Mouse (Mus musculus) CH12.LX (cell line): Measurements from ENCODE around the gene Cwc22. TPM values are rescaled to one million over a fixed set of nuclear protein-coding genes. Genes with fewer than 3 reads are reported as not detected.

Experiments
- DNase-seq: peaks from one replicate; pipeline ENCODE4 v3.0.0-alpha.2; 2013; ENCODE audit errors: extremely low read depth
- H3K27ac ChIP-seq: 2 replicates; pipeline ENCODE4 v1.5.1; 2012; ENCODE audit warnings: low read depth, mild to moderate bottlenecking, control low read depth, moderate library complexity; ENCODE audit not compliant: insufficient read depth
- H3K27me3 ChIP-seq: replicated peaks from 2 replicates; pipeline ENCODE3; 2012; ENCODE audit warnings: inconsistent platforms
- H3K36me3 ChIP-seq, 2 experiments: replicated peaks in 1 of 2; 2 replicates each; pipeline versions ENCODE3 to v1.6.1; 2012; ENCODE audit warnings: inconsistent platforms in 1 of 2, low read length in 1 of 2, mild to moderate bottlenecking in 1 of 2, mixed read lengths in 1 of 2, moderate library complexity in 1 of 2; ENCODE audit not compliant: control insufficient read depth in 1 of 2, insufficient read depth in 1 of 2
- H3K4me1 ChIP-seq, 2 experiments: 2 replicates each; pipeline ENCODE4 v1.6.1; 2012; ENCODE audit warnings: inconsistent platforms in 1 of 2, moderate library complexity in 1 of 2; ENCODE audit not compliant: insufficient read depth in 2 of 2, control insufficient read depth in 1 of 2
- H3K4me2 ChIP-seq: 2 replicates; pipeline ENCODE4 v1.6.1; 2012; ENCODE audit warnings: low read depth, mild to moderate bottlenecking, control low read depth; ENCODE audit not compliant: poor library complexity, insufficient read depth, severe bottlenecking
- H3K4me3 ChIP-seq, 3 experiments: fragments of 150-350 bp in 1 of 3; sonication (generic) in 1 of 3; replicated peaks in 1 of 3; 2 replicates each; pipeline versions ENCODE3 to v1.5.1; 2011 to 2012; ENCODE audit warnings: low read depth in 2 of 3, low read length in 2 of 3, mild to moderate bottlenecking in 2 of 3, moderate library complexity in 2 of 3, control low read depth in 1 of 3, improper control_type of control experiment in 1 of 3, inconsistent platforms in 1 of 3, mixed read lengths in 1 of 3; ENCODE audit not compliant: poor library complexity in 1 of 3
- H3K79me2 ChIP-seq: replicated peaks from 2 replicates; pipeline ENCODE4 v1.6.1; 2012; ENCODE audit warnings: mild to moderate bottlenecking, moderate library complexity; ENCODE audit not compliant: control insufficient read depth, poor library complexity, insufficient read depth, severe bottlenecking; ENCODE audit errors: extremely low read depth
- H3K9ac ChIP-seq: 2 replicates; pipeline ENCODE4 v1.6.1; 2012; ENCODE audit warnings: low read depth, mild to moderate bottlenecking, control low read depth, moderate library complexity; ENCODE audit not compliant: insufficient read depth
- H3K9me3 ChIP-seq: replicated peaks from 2 replicates; pipeline ENCODE3; 2012; ENCODE audit warnings: low read length, inconsistent platforms, mixed read lengths
- BHLHE40 ChIP-seq: IDR thresholded peaks from 2 replicates; pipeline ENCODE4 v1.6.1; 2011; ENCODE audit warnings: mild to moderate bottlenecking, low read depth, low read length, improper control_type of control experiment
- CHD1 ChIP-seq: IDR thresholded peaks from 2 replicates; pipeline ENCODE4 v1.6.1; 2012; ENCODE audit warnings: low read depth, low read length, improper control_type of control experiment, inconsistent platforms
- CHD2 ChIP-seq: IDR thresholded peaks from 2 replicates; pipeline ENCODE4 v1.6.1; 2011; ENCODE audit warnings: low read length, improper control_type of control experiment
- CTCF ChIP-seq, 2 experiments: IDR thresholded peaks in 1 of 2; conservative IDR thresholded peaks in 1 of 2; 2 replicates each; pipeline ENCODE4 v1.5.1; 2011 to 2012; ENCODE audit warnings: low read depth in 2 of 2, low read length in 2 of 2, improper control_type of control experiment in 1 of 2, inconsistent platforms in 1 of 2, mild to moderate bottlenecking in 1 of 2, moderate library complexity in 1 of 2
- E2F4 ChIP-seq: IDR thresholded peaks from 2 replicates; pipeline ENCODE4 v1.6.1; 2011; ENCODE audit warnings: low read depth, low read length, improper control_type of control experiment; ENCODE audit not compliant: insufficient replicate concordance
- ELF1 ChIP-seq: IDR thresholded peaks from 2 replicates; pipeline ENCODE4 v1.6.1; 2014; ENCODE audit warnings: low read depth, mild to moderate bottlenecking, inconsistent platforms, low read length, improper control_type of control experiment
- EP300 ChIP-seq: IDR thresholded peaks from 2 replicates; pipeline ENCODE4 v1.6.1; 2011; ENCODE audit warnings: low read length, improper control_type of control experiment
- ETS1 ChIP-seq: conservative IDR thresholded peaks from 2 replicates; pipeline ENCODE4 v1.6.1; 2012; ENCODE audit warnings: low read depth, mild to moderate bottlenecking, inconsistent platforms, low read length, improper control_type of control experiment, moderate library complexity
- GABPA ChIP-seq: IDR thresholded peaks from 2 replicates; pipeline ENCODE4 v1.6.1; 2012; ENCODE audit warnings: low read depth, low read length, improper control_type of control experiment, inconsistent platforms; ENCODE audit not compliant: insufficient replicate concordance
- HCFC1 ChIP-seq: IDR thresholded peaks from 2 replicates; pipeline ENCODE4 v1.6.1; 2012; ENCODE audit warnings: low read depth, mild to moderate bottlenecking, inconsistent platforms, low read length, improper control_type of control experiment
- IRF4 ChIP-seq: IDR thresholded peaks from 2 replicates; pipeline ENCODE4 v1.6.1; 2014; ENCODE audit warnings: low read depth, mild to moderate bottlenecking, inconsistent platforms, low read length, improper control_type of control experiment
- JUN ChIP-seq: IDR thresholded peaks from 2 replicates; pipeline ENCODE4 v1.6.1; 2011; ENCODE audit warnings: low read depth, mild to moderate bottlenecking, low read length, improper control_type of control experiment, moderate library complexity; ENCODE audit not compliant: insufficient read depth
- JUND ChIP-seq: conservative IDR thresholded peaks from 2 replicates; pipeline ENCODE4 v1.6.1; 2011; ENCODE audit warnings: low read depth, low read length, improper control_type of control experiment
- KAT2A ChIP-seq: IDR thresholded peaks from 2 replicates; pipeline ENCODE4 v1.6.1; 2012; ENCODE audit warnings: low read length, improper control_type of control experiment, inconsistent platforms; ENCODE audit not compliant: insufficient replicate concordance
- MAFK ChIP-seq: IDR thresholded peaks from 2 replicates; pipeline ENCODE4 v1.6.1; 2011; ENCODE audit warnings: low read length, improper control_type of control experiment; ENCODE audit not compliant: insufficient replicate concordance
- MAZ ChIP-seq: IDR thresholded peaks from 2 replicates; pipeline ENCODE4 v1.6.1; 2012; ENCODE audit warnings: low read depth, mild to moderate bottlenecking, inconsistent platforms, low read length, improper control_type of control experiment, moderate library complexity
- MEF2A ChIP-seq: IDR thresholded peaks from 2 replicates; pipeline ENCODE4 v1.6.1; 2014; ENCODE audit warnings: low read depth, mild to moderate bottlenecking, inconsistent platforms, low read length, improper control_type of control experiment, borderline replicate concordance
- MYC ChIP-seq: IDR thresholded peaks from 2 replicates; pipeline ENCODE4 v1.6.1; 2011; ENCODE audit warnings: low read depth, mild to moderate bottlenecking, improper control_type of control experiment, low read length
- NRF1 ChIP-seq: IDR thresholded peaks from 2 replicates; pipeline ENCODE4 v1.6.1; 2014; ENCODE audit warnings: low read depth, mild to moderate bottlenecking, inconsistent platforms, low read length, improper control_type of control experiment, moderate library complexity
- POLR2AphosphoS2 ChIP-seq: IDR thresholded peaks from 2 replicates; pipeline ENCODE4 v1.6.1; 2011; ENCODE audit warnings: low read depth, low read length, improper control_type of control experiment
- RCOR1 ChIP-seq: conservative IDR thresholded peaks from 2 replicates; pipeline ENCODE4 v1.6.1; 2012; ENCODE audit warnings: low read depth, mild to moderate bottlenecking, inconsistent platforms, low read length, improper control_type of control experiment
- TBP ChIP-seq: conservative IDR thresholded peaks from 2 replicates; pipeline ENCODE4 v1.6.1; 2011; ENCODE audit warnings: low read depth, low read length, improper control_type of control experiment
- UBTF ChIP-seq: IDR thresholded peaks from 2 replicates; pipeline ENCODE4 v1.6.1; 2012; ENCODE audit warnings: low read depth, mild to moderate bottlenecking, inconsistent platforms, low read length, improper control_type of control experiment, moderate library complexity
- USF2 ChIP-seq: conservative IDR thresholded peaks from 2 replicates; pipeline ENCODE4 v1.6.1; 2011; ENCODE audit warnings: low read depth, low read length, improper control_type of control experiment
- ZC3H11A ChIP-seq: IDR thresholded peaks from 2 replicates; pipeline ENCODE4 v1.6.1; 2012; ENCODE audit warnings: low read depth, mild to moderate bottlenecking, inconsistent platforms, low read length, improper control_type of control experiment
- ZKSCAN1 ChIP-seq: IDR thresholded peaks from 2 replicates; pipeline ENCODE4 v1.6.1; 2012; ENCODE audit warnings: low read depth, inconsistent platforms, low read length, improper control_type of control experiment, borderline replicate concordance
- ZMIZ1 ChIP-seq: IDR thresholded peaks from 2 replicates; pipeline ENCODE4 v1.6.1; 2012; ENCODE audit warnings: low read depth, mild to moderate bottlenecking, inconsistent platforms, low read length, improper control_type of control experiment
- ZNF384 ChIP-seq: IDR thresholded peaks from 2 replicates; pipeline ENCODE4 v1.6.1; 2012; ENCODE audit warnings: low read depth, low read length, improper control_type of control experiment, inconsistent platforms
- dilution Hi-C: fragments of 300-500 bp; cut with MboI; formaldehyde crosslinking; loops from 2 replicates; pipeline ENCODE4 v1.14.3; 2020; ENCODE audit warnings: low sequenced_read_pairs; ENCODE audit not compliant: extremely low pct_unique_long_range_greater_than_20kb, extremely low pct_ligation_motif_present
- in situ Hi-C: fragments of 300-500 bp; cut with MboI; formaldehyde crosslinking; loops from 3 replicates; pipeline ENCODE4 v1.14.3; 2019; ENCODE audit warnings: low sequenced_read_pairs, low pct_ligation_motif_present, low pct_unique_long_range_greater_than_20kb, mixed read lengths
- polyA plus RNA-seq: library from polyadenylated mRNA; unstranded; fragments of >175 nt; gene quantifications from 2 replicates; pipeline ENCODE4 v1.2.1, GENCODE M21; 2012; ENCODE audit warnings: low read depth; ENCODE audit not compliant: insufficient read length
- total RNA-seq, 2 experiments: library from RNA; depleted of rRNA; stranded (reverse); fragments of 300-350 nt in 1 of 2; fragments of >200 nt in 1 of 2; gene quantifications; 2 replicates each; pipeline ENCODE4 v1.2.3; 2012 to 2014

The Cwc22 gene
- total and polyA plus RNA-seq, 3 experiments, result 51.3 to 74.5 (median 53.2) TPM

DNA sequence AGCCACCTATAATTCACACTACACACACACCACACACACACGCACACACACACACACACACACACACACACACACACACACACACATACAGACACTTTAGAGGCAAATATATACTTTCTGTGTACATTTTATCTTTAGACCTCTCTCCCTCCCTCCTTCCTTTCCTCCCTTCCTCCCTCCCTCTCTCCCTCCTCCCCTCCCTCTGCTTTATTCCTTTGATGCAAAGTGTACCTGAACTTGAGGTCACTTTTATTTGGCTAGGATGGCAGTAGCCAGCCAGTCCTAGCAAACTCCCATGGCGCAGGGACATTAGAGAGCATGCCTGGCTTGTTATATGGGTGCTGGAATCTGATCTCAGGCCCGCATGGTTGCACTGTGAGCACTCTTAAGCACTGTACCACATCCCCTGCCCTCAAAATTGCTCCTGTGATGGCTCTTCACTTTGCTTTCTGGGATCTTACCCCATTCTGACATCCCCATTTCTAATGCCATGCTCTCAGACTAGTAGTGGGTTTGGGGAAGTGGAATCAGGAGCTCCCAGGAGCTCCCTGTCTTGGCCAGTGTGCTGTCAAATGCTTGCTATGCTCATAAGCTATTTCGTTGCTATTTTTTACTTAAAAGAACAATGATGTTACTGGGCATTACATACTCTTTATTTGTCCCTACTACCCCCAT is 47.7 kb upstream of the Cwc22 start:
- in situ Hi-C loops (no loop called here), dilution Hi-C loops (no loop called here)
- TF ChIP-seq BHLHE40 (no peak), ZNF384 (no peak), UBTF (no peak), ETS1 (no peak), GABPA (no peak), USF2 (no peak), IRF4 (no peak), HCFC1 (no peak), ELF1 (no peak), ZC3H11A (no peak), KAT2A (no peak), E2F4 (no peak), MAZ (no peak), MYC (no peak), CHD2 (no peak)
- H3K36me3 ChIP-seq, result no peaks in the 10 kb centered on the region
- H3K4me3 ChIP-seq, result no peak overlapping the region
- no peak overlapping the region for H3K9ac ChIP-seq
- H3K9me3 ChIP-seq, result no peaks in the 10 kb centered on the region
- H3K79me2 ChIP-seq, result no peaks in the 10 kb centered on the region
- no peak overlapping the region for H3K27ac ChIP-seq
- H3K27me3 ChIP-seq, result no peaks in the 10 kb centered on the region
- DNase-seq, result no peak
- H3K4me2 ChIP-seq, result no peak overlapping the region
- H3K4me1 ChIP-seq, result no peaks in the 10 kb centered on the region

DNA sequence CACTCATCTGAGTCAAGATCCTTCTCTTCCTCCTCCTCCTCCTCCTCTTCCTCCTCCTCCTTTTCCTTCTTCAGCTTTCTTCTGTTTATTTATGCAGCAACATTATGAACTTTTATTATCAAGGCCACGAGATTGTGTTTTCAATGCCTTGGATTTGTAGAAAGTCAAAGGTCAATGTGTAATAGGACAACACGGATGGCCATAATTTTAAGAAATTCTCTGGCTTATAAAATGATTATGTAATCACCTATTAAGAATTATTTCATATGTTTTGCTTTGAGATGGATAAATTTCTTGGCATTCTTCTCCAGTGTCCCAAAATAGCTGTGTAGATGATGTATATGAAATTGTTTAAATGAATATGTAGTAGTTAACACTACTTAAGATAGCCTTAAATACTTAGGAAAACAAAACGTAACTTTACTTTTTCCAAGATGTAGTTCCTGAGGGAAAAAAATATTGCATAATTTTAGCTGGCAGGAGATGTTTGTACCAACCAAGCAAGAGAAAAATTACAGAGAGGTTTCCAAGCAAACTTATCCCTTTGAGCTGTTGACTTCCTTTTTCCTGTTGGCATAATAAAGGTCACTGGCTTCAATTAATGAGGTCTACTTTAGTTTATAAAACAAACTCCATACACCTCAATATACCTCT is 46.9 kb upstream of the Cwc22 start:
- H3K9ac ChIP-seq, result no peak overlapping the region
- DNase-seq, result no peak
- no peak overlapping the region for H3K27ac ChIP-seq
- H3K9me3 ChIP-seq, result no peaks in the 10 kb centered on the region
- H3K36me3 ChIP-seq, result no peaks in the 10 kb centered on the region
- no peak overlapping the region for H3K4me3 ChIP-seq
- no peaks in the 10 kb centered on the region for H3K27me3 ChIP-seq
- no peaks in the 10 kb centered on the region for H3K4me1 ChIP-seq
- TF ChIP-seq HCFC1, result no peak
- no peak for TF ChIP-seq ZNF384
- TF ChIP-seq GABPA, result no peak
- no peak for TF ChIP-seq ZMIZ1
- TF ChIP-seq MEF2A, result no peak
- no peak for TF ChIP-seq JUND
- no peak for TF ChIP-seq CTCF (conservative IDR thresholded peaks at IDR 0.05 in 1 of 2, IDR thresholded peaks at IDR 0.05 in 1 of 2; ENCODE audit: low read depth in 2 of 2, low read length in 2 of 2)
- no peak for TF ChIP-seq CHD1
- TF ChIP-seq EP300, result no peak
- no peak for TF ChIP-seq MYC
- TF ChIP-seq ZKSCAN1, result no peak
- no peak for TF ChIP-seq MAFK
- TF ChIP-seq JUN, result no peak
- no peak for TF ChIP-seq POLR2AphosphoS2
- TF ChIP-seq NRF1, result no peak
- TF ChIP-seq RCOR1, result no peak
- TF ChIP-seq TBP, result no peak
- no peaks in the 10 kb centered on the region for H3K79me2 ChIP-seq
- dilution Hi-C loops (no loop called here), in situ Hi-C loops (no loop called here)
- H3K4me2 ChIP-seq, result no peak overlapping the region
